Mouse (Mus musculus) testis, postnatal 10 days (tissue): ENCODE data around the gene Efna5.
A peak's percentile ranks its signal among the peaks of the same experiment; 100 is the strongest.

Experiments used
- DNase-seq: peaks from one replicate; pipeline ENCODE4 v3.0.0; 2021; ENCODE audit warnings: low spot score

The Efna5 gene

DNA sequence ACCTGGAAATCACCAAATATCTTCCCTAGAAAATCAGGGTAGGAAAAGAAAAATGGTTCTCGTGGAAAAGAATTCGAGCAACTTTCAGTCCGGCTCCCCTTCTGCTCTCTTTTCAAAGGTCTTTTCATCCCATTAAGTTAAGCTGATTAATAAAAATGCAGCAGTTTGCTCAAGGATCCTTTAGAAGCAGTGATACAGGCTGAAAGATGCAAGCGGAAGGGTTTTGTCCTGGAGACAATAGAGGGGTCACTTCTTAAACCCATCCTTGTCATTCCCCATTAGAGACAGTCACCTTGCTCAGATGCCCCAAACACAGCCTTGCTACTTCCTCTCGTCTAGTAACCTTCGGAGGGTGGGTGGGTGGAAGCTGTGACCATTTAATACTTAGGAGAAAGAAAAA is 27.4 kb downstream of the Efna5 start:
- no peak for DNase-seq

GRCm38 (mm10) chr17:62852822-62853608 is 28.1 kb downstream of the Efna5 start:
- DNase-seq: peak; percentile 46

DNA sequence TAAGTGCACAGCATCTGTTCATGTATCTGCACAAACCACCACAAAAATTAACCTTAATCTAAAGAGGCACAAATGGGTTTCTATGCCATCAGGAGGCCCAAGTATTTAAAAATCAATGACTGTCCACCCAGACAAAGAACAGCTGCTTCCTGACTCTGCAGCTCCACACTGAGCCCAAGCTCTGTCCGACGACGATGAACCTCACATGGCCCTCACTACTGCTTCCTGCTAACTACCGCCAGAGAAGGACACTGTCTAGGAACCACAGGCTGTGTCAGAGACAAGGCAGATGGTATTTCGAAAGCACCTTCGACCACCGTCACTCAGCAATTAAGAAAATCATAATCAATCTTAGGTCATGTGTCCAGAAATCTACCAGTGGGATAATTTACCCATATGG is 29.8 kb downstream of the Efna5 start:
- no peak for DNase-seq

- no peak for DNase-seq
Observed at GRCm38 (mm10) chr17:62850603-62851002, 30.5 kb downstream of the Efna5 start.

GRCm38 (mm10) chr17:62849676-62850075 is 31.4 kb downstream of the Efna5 start:
- no peak for DNase-seq

DNA sequence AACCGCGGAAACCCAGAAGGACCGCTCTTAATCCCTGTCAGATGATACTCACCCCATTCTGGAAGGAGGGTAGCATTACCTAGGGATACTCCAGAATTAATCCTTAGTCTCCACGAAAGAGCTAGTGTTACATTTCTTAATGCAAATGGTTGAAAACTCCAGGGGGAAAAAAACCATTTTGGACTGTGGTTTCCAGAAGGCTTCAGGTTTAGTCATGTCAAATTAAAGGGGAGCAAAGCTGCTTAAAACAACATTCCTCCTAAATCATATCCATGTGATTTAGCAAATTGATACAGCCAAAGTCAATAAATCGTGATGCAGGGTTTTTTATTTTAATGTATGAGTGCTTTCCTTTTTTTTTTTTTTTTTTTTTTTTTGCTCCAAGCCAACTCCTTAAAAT is 35.5 kb downstream of the Efna5 start:
- DNase-seq: no peak

DNA sequence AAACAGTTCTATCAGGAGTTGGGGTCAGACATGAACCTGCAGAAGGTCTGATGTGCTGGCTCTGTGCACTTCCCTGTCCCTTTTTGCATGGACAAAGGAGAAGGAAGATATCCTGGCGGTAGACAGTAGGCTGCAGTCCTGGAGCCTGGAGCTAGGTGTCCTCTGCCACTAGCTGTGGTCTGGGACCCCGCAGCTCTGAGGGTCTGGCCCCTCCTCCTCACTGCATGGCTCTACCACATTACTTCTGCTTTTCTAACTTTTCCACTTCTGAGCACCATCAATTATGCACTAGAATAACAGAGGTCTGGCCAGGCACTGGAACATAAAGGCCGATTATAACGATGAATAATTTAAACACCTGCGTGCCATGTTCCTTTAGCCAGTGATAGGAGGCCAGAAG is 36.8 kb downstream of the Efna5 start:
- no peak for DNase-seq

- DNase-seq: no peak
Observed at GRCm38 (mm10) chr17:62837336-62837735, 43.8 kb downstream of the Efna5 start.

- no peak for DNase-seq
Observed at GRCm38 (mm10) chr17:62836598-62837106, 44.5 kb downstream of the Efna5 start.

- DNase-seq: no peak
Observed at GRCm38 (mm10) chr17:62832550-62833127, 48.5 kb downstream of the Efna5 start.

GRCm38 (mm10) chr17:62827549-62827948 is 53.6 kb downstream of the Efna5 start:
- DNase-seq: no peak

DNA sequence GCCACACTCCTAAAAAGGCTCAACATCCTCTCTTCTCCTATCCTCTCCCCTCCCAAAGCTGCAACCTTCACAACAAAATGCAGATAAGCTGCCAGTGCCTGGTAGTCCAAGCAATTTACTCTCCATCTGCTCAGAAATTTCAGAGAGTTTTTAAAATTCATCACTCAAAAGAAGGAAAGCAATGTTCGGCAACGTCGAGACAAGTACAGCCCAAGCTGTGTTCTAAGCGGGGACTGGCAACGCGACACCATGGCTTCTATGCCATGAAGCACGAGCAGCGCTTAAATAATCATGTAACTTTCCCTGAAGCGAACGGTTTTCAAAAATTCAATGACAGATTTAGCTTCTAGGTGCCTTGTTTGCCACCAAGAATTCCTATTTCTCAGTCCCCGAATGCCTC is 59.9 kb downstream of the Efna5 start:
- no peak for DNase-seq

- DNase-seq: no peak
Observed at GRCm38 (mm10) chr17:62819931-62820330, 61.2 kb downstream of the Efna5 start.

- peak; percentile 46 for DNase-seq
Observed at GRCm38 (mm10) chr17:62818821-62819220, 62.3 kb downstream of the Efna5 start.

DNA sequence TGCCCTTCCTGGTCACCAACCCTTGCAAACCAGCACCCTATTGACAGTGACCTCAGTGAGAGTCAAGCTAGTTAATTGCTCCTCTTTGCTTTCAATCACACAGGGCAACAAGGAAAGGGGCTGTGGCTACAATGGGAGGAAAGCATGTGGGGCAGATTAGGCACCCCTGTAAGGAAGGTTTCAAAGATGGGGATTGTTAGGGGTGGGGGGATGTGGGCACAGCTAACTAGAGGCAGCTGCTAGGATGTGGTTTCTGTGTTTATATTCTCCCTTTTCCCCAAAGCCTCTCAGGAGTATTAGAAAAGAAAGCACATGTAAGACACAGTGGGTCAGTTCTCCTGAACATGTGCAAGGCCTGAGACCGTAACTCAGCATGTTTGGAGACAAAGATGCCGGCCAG is 62.8 kb downstream of the Efna5 start:
- DNase-seq: no peak

- no peak for DNase-seq
Observed at GRCm38 (mm10) chr17:62816879-62817278, 64.2 kb downstream of the Efna5 start.

- no peak for DNase-seq
Observed at GRCm38 (mm10) chr17:62813461-62813860, 67.7 kb downstream of the Efna5 start.

GRCm38 (mm10) chr17:62807891-62808290 is 73.2 kb downstream of the Efna5 start:
- no peak for DNase-seq

- DNase-seq: no peak
Observed at GRCm38 (mm10) chr17:62806646-62807045, 74.5 kb downstream of the Efna5 start.

- no peak for DNase-seq
Observed at GRCm38 (mm10) chr17:62802748-62803147, 78.4 kb downstream of the Efna5 start.

- DNase-seq: no peak
Observed at GRCm38 (mm10) chr17:62797272-62797671, 83.8 kb downstream of the Efna5 start.

- no peak for DNase-seq
Observed at GRCm38 (mm10) chr17:62789291-62790290, 91.5 kb downstream of the Efna5 start.
